Comparison of ENCODE assay signal across 8 mouse cellular contexts in genomic region chr15:101519792-101520191, GRCm38 (mm10). TPM values are rescaled to one million over a fixed set of nuclear protein-coding genes. Genes with fewer than 3 reads are reported as not detected.
DNase-seq lines count a peak whose midpoint lies in the region; ATAC-seq and TF ChIP-seq lines count a peak whose summit lies in the region.
"Had no signal": no experiment of that assay in that cellular context is flagged by ENCODE, and none has a peak within 500 bp of the region (broad histone marks: within the 10 kb centered on the region; RNA-seq: fewer than 3 reads in every experiment).

No protein-coding gene starts in this region.

- 12% methylated on average over 2 of the region's 2 CpGs for WGBS in spleen, adult 2 months
- 14% methylated on average over 2 of the region's 2 CpGs for WGBS in lung, adult 2 months

- peak in 1 of 2 experiments; percentile 14 for DNase-seq in spleen, adult 2 months (ENCODE audit: low read depth in 1 of 2, low spot score in 2 of 2)
- DNase-seq in spleen, adult 12 weeks (ENCODE audit: low spot score): no peak
- peak; percentile 90 for DNase-seq in brain, adult 2 months (ENCODE audit: low read depth, low spot score)
- peak; percentile 72 to 92 for DNase-seq in kidney, postnatal 36 days
- peak; percentile 60 for DNase-seq in lung, adult 2 months
- peak; percentile 90 for DNase-seq in right cerebral cortex, postnatal 4 days

- H3K27me3 ChIP-seq in spleen, adult 2 months (ENCODE audit: control insufficient read depth, insufficient read depth, low read length): no peaks in the 10 kb centered on the region

- TF ChIP-seq POLR2A in spleen, adult 2 months (IDR thresholded peaks at IDR 0.05; ENCODE audit: low read depth, low read length): no peak
- TF ChIP-seq POLR2A in lung, adult 2 months (IDR thresholded peaks at IDR 0.05; ENCODE audit: borderline replicate concordance, extremely low read depth, low read depth, low read length): no peak

- no peak overlapping the region for H3K27ac ChIP-seq in spleen, adult 2 months (ENCODE audit: insufficient read depth, low read length)

- no peaks in the 10 kb centered on the region for H3K4me1 ChIP-seq in spleen, adult 2 months (ENCODE audit: control insufficient read depth, insufficient read depth, insufficient read length)
- H3K4me1 ChIP-seq in lung, adult 2 months (ENCODE audit: control insufficient read depth, insufficient read depth, low read length): no peaks in the 10 kb centered on the region

- H3K4me3 ChIP-seq in spleen, adult 2 months (ENCODE audit: extremely low read depth, insufficient read depth, insufficient read length): no peak overlapping the region
- H3K4me3 ChIP-seq in lung, adult 2 months (replicated peaks; ENCODE audit: extremely low read depth, low read depth, low read length): no peak overlapping the region

- peak; percentile 64; the same call in 1 of the 2 replicates for TF ChIP-seq CTCF in spleen, adult 2 months (IDR thresholded peaks at IDR 0.05; ENCODE audit: extremely low read depth, insufficient read depth, insufficient read length, insufficient replicate concordance)
- TF ChIP-seq CTCF in lung, adult 2 months (IDR thresholded peaks at IDR 0.05; ENCODE audit: insufficient read depth, low read length): peak; percentile 93

- H3K36me3 ChIP-seq in spleen, adult 2 months (ENCODE audit: control insufficient read depth, insufficient read depth, low read length): no peaks in the 10 kb centered on the region

- ATAC-seq in frontal cortex, adult (ENCODE audit: low TSS enrichment): peak; percentile 65; the same call in 1 of the 2 replicates

RNA-seq across cellular contexts. Expression of gene Gm49425, which starts 2.7 kb away (rescaled TPM):
- not detected in 2 replicates for polyA plus RNA-seq in spleen, adult 2 months (2012; rRNA removed)
- not detected in 2 replicates for polyA plus RNA-seq in lung, adult 2 months (2012; rRNA removed)
- polyA plus RNA-seq: large intestine, adult 2 months had no signal

RNA-seq across cellular contexts. Expression of gene Krt84, which starts 12.8 kb away (rescaled TPM):
- polyA plus RNA-seq in spleen, adult 2 months (2012; rRNA removed): not detected in 2 replicates
- 0.13 TPM in 1 of 2 replicates, not detected in the other for polyA plus RNA-seq in lung, adult 2 months (2012; rRNA removed)

RNA-seq across cellular contexts. Expression of gene Krt83, which starts 28.5 kb away (rescaled TPM):
- 0.18 and 0.42 TPM in 2 replicates for polyA plus RNA-seq in spleen, adult 2 months (2012; rRNA removed)
- 0.06 and 0.25 TPM in 2 replicates for polyA plus RNA-seq in lung, adult 2 months (2012; rRNA removed)

RNA-seq across cellular contexts. Expression of gene Krt82, which starts 30.7 kb away (rescaled TPM):
- polyA plus RNA-seq in spleen, adult 2 months (2012; rRNA removed): not detected in 2 replicates
- polyA plus RNA-seq in lung, adult 2 months (2012; rRNA removed): not detected in 2 replicates
- polyA plus RNA-seq: large intestine, adult 2 months had no signal

RNA-seq across cellular contexts. Expression of gene Krt90, which starts 43.0 kb away (rescaled TPM):
- not detected in 2 replicates for polyA plus RNA-seq in spleen, adult 2 months (2012; rRNA removed)
- 0.22 TPM in 1 of 2 replicates, not detected in the other for polyA plus RNA-seq in lung, adult 2 months (2012; rRNA removed)
